Mouse (Mus musculus) midbrain, embryonic 14.5 days (tissue): ENCODE data around the gene Usp33. TPM values are rescaled to one million over a fixed set of nuclear protein-coding genes. Genes with fewer than 3 reads are reported as not detected.

Source experiments
- ATAC-seq: fragments of 200-750 bp; cut with Nextera tagmentation; 2 replicates; pipeline ENCODE4 v1.8.0; 2017; ENCODE audit warnings: moderate number of reproducible peaks, moderate library complexity; ENCODE audit not compliant: low FRiP score, low TSS enrichment
- DNase-seq: peaks from one replicate; pipeline ENCODE4 v3.0.0-alpha.2; 2015
- H3K27ac ChIP-seq: fragments of 300-500 bp; sonication (generic); replicated peaks from 2 replicates; pipeline ENCODE4 v1.5.1; 2014; ENCODE audit warnings: mild to moderate bottlenecking, low read depth, low read length, moderate library complexity
- H3K27me3 ChIP-seq: fragments of 300-500 bp; sonication (generic); 2 replicates; pipeline ENCODE4 v1.6.1; 2014; ENCODE audit warnings: low read length, control low read depth, mixed read lengths; ENCODE audit not compliant: control insufficient read depth, insufficient read depth
- H3K36me3 ChIP-seq: fragments of 300-500 bp; sonication (generic); 2 replicates; pipeline ENCODE4 v1.6.1; 2014; ENCODE audit warnings: low read length, control low read depth; ENCODE audit not compliant: control insufficient read depth, insufficient read depth
- H3K4me1 ChIP-seq: fragments of 300-500 bp; sonication (generic); 2 replicates; pipeline ENCODE4 v1.6.1; 2014; ENCODE audit warnings: mild to moderate bottlenecking, antibody characterized with exemption, low read length, control low read depth; ENCODE audit not compliant: control insufficient read depth, insufficient read depth
- H3K4me2 ChIP-seq: fragments of 300-500 bp; sonication (generic); 2 replicates; pipeline ENCODE4 v1.6.1; 2014; ENCODE audit warnings: mild to moderate bottlenecking, low read length, moderate library complexity
- H3K4me3 ChIP-seq: fragments of 300-500 bp; sonication (generic); replicated peaks from 2 replicates; pipeline ENCODE4 v1.5.1; 2014; ENCODE audit warnings: low read depth, low read length
- H3K9ac ChIP-seq: fragments of 300-500 bp; sonication (generic); replicated peaks from 2 replicates; pipeline ENCODE4 v1.6.1; 2014; ENCODE audit warnings: mild to moderate bottlenecking, low read length, moderate library complexity
- H3K9me3 ChIP-seq: fragments of 300-500 bp; sonication (generic); 2 replicates; pipeline ENCODE4 v1.6.1; 2016; ENCODE audit warnings: low read length, control low read depth, mixed read lengths; ENCODE audit not compliant: control insufficient read depth
- WGBS: fragments of 180-500 bp; shearing (Covaris S2); extraction: QIAGEN DNeasy Blood & Tissue Kit; methylation state at CpG from one replicate; pipeline ENCODE4 v1.1.7; 2014; 5-methylcytosine and 5-hydroxymethylcytosine counted together
- polyA plus RNA-seq: library from polyadenylated mRNA; unstranded; fragments of >200 nt; fragmentation: Nextera tagmentation; extraction: Ambion mirVana; gene quantifications from 2 replicates; pipeline ENCODE4 v1.2.1, GENCODE M21; 2014

Usp33 gene
- polyA plus RNA-seq, 1 experiment from 2014 or later = 117 TPM

DNA sequence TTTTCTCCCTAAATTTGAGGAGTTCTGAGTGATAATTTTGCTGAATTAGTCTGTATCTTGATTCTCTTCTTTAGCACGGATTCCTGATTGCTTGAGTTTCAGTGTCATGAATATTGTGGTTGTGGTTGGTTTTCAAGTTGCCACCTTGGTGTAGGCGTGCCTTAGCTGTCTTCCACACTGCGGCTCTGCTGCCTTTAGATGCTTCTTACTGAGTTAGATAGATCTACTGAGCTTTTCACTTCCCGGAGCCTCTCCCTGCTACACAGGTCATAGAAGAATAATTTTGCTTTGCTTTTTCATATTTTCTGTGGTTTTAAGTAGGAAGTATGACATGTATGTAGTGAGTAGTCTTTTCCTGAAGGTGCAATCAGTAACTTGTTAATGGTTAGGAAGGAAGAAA, 96.5 kb downstream of the Usp33 start:
- ATAC-seq = no peak
- Histone ChIP-seq H3K4me2 (no peak overlapping the region), H3K4me1 (no peaks in the 10 kb centered on the region), H3K9ac (no peak overlapping the region), H3K9me3 (no peaks in the 10 kb centered on the region), H3K27me3 (no peaks in the 10 kb centered on the region), H3K4me3 (no peak overlapping the region), H3K27ac (no peak overlapping the region), H3K36me3 (no peaks in the 10 kb centered on the region)
- WGBS = 96% methylated on average over 4 of the region's 4 CpGs
- no peak for DNase-seq

Other genes with a start within 250 kb of the Usp33 start
- gene Gipc2, start 180.2 kb upstream of the Usp33 start, polyA plus RNA-seq = 9.3 and 11.5 TPM in 2 replicates
- gene Dnajb4, start 136.2 kb upstream of the Usp33 start, polyA plus RNA-seq = 39.5 and 41.3 TPM in 2 replicates
- 219 and 279 TPM in 2 replicates for gene Fubp1, start 136.1 kb upstream of the Usp33 start, polyA plus RNA-seq
- gene Nexn, start 80.1 kb upstream of the Usp33 start, polyA plus RNA-seq = 1.7 and 2.2 TPM in 2 replicates
- gene Miga1, start 6.1 kb upstream of the Usp33 start, polyA plus RNA-seq = 19.3 and 23.7 TPM in 2 replicates
- gene Zzz3, start 49.0 kb downstream of the Usp33 start, polyA plus RNA-seq = 34.2 and 46.7 TPM in 2 replicates